Mouse (Mus musculus) embryonic fibroblast, embryonic 13.5 days (primary cell): ENCODE measurements around the gene Dpf3.

ENCODE experiments used
- CTCF ChIP-seq: IDR thresholded peaks from 2 replicates; pipeline ENCODE4 v1.5.1; 2011; ENCODE audit warnings: mild to moderate bottlenecking, control low read depth, low read length, moderate library complexity, borderline replicate concordance; ENCODE audit not compliant: insufficient read depth
- POLR2A ChIP-seq: IDR thresholded peaks from 2 replicates; pipeline ENCODE4 v1.6.1; 2011; ENCODE audit warnings: low read depth, mild to moderate bottlenecking, control low read depth, low read length, moderate library complexity

GRCm38 (mm10) chr12:83312818-83313217 is 174.7 kb downstream of the Dpf3 start:
- TF ChIP-seq CTCF, result no peak
- TF ChIP-seq POLR2A, result no peak
